Mouse (Mus musculus): ENCODE data around the gene Chrm3. TPM values are rescaled to one million over a fixed set of nuclear protein-coding genes. Genes with fewer than 3 reads are reported as not detected.
A peak's percentile ranks its signal among the peaks of the same experiment; 100 is the strongest.

Gene Chrm3
- polyA plus RNA-seq, 1 experiment from 2014 or later = 1.6 TPM

- ATAC-seq (ENCODE audit: low read depth) = no peak
- H3K27ac ChIP-seq (replicated peaks) = no peak overlapping the region
- no peaks in the 10 kb centered on the region for H3K9me3 ChIP-seq
- H3K36me3 ChIP-seq = no peaks in the 10 kb centered on the region
- H3K27me3 ChIP-seq = no peaks in the 10 kb centered on the region
- H3K4me3 ChIP-seq = no peak overlapping the region
- H3K4me1 ChIP-seq (replicated peaks) = no peaks in the 10 kb centered on the region
- no peak overlapping the region for H3K4me2 ChIP-seq
- H3K9ac ChIP-seq = no peak overlapping the region
- 78% methylated on average over 1 of the region's 1 CpGs for WGBS
These were observed 420.5 kb downstream of the Chrm3 start for GRCm38 (mm10) chr13:9940186-9940585.

GRCm38 (mm10) chr13:9938798-9939485, 421.7 kb downstream of the Chrm3 start:
- no peak overlapping the region for H3K4me3 ChIP-seq
- ATAC-seq (ENCODE audit: low read depth) = no peak
- H3K36me3 ChIP-seq = no peaks in the 10 kb centered on the region
- H3K4me2 ChIP-seq = no peak overlapping the region
- no peaks in the 10 kb centered on the region for H3K27me3 ChIP-seq
- 70% methylated on average over 3 of the region's 3 CpGs for WGBS
- no peak overlapping the region for H3K27ac ChIP-seq (replicated peaks)
- H3K9me3 ChIP-seq = no peaks in the 10 kb centered on the region
- H3K4me1 ChIP-seq (replicated peaks) = no peaks in the 10 kb centered on the region
- no peak overlapping the region for H3K9ac ChIP-seq

GRCm38 (mm10) chr13:9932714-9933113, 427.9 kb downstream of the Chrm3 start:
- no peak overlapping the region for H3K27ac ChIP-seq (replicated peaks)
- H3K4me1 ChIP-seq (replicated peaks) = 0 out of 2 replicates have a peak, but pooled peaks cover 11% of the 10 kb centered on the region
- no peak overlapping the region for H3K4me2 ChIP-seq
- no peaks in the 10 kb centered on the region for H3K36me3 ChIP-seq
- ATAC-seq (ENCODE audit: low read depth) = peak; percentile 73
- no peaks in the 10 kb centered on the region for H3K9me3 ChIP-seq
- WGBS = 44% methylated on average over 4 of the region's 4 CpGs
- no peak overlapping the region for H3K4me3 ChIP-seq
- no peak overlapping the region for H3K9ac ChIP-seq
- H3K27me3 ChIP-seq = no peaks in the 10 kb centered on the region

DNA sequence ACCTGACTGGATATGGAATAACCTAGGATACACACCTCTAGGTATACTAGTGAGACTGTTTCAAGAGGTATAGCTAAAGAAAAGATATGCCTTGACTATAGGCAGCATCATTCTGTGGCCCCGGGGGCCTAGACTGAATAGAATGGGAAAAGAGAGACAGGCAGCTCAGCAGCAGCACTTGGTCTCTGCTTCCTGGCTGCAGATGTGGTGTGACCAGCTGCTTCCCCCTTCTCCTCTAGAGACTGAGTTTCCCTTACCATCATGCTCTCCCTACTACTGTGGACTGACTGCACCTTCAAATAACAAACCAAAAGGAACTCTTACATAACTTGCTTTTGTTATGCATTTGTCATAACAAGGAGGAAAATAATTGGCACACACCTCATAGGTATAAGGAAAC, 430.0 kb downstream of the Chrm3 start:
- 0 out of 2 replicates have a peak, but pooled peaks cover 11% of the 10 kb centered on the region for H3K4me1 ChIP-seq (replicated peaks)
- 72% methylated on average over 1 of the region's 1 CpGs for WGBS
- no peak for ATAC-seq (ENCODE audit: low read depth)
- no peak overlapping the region for H3K4me2 ChIP-seq
- no peak overlapping the region for H3K4me3 ChIP-seq
- no peak overlapping the region for H3K9ac ChIP-seq
- H3K36me3 ChIP-seq = no peaks in the 10 kb centered on the region
- H3K27ac ChIP-seq (replicated peaks) = no peak overlapping the region
- no peaks in the 10 kb centered on the region for H3K9me3 ChIP-seq
- H3K27me3 ChIP-seq = no peaks in the 10 kb centered on the region

DNA sequence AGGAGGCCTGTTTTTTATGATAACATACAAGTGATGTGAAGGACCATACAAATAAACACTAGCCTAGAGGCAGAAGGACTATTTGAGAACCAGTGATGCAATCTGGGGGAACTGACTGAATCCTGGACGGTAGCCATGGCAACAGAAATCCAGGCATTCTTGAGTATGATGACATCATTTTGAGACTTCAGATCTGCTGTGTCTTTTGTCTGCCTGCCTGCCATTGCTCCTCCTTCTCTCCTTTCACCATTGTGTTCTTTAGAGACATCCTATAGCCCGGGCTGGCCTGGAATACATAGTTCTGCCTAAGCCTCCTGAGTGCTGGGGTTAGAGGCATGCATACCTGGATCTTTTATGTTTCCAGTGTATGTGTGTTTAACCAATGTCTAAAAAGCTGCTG, 430.7 kb downstream of the Chrm3 start:
- Histone ChIP-seq H3K9me3 (no peaks in the 10 kb centered on the region), H3K27ac (replicated peaks) (no peak overlapping the region), H3K9ac (no peak overlapping the region), H3K27me3 (no peaks in the 10 kb centered on the region), H3K36me3 (no peaks in the 10 kb centered on the region), H3K4me3 (no peak overlapping the region), H3K4me1 (replicated peaks) (0 out of 2 replicates have a peak, but pooled peaks cover 11% of the 10 kb centered on the region), H3K4me2 (no peak overlapping the region)
- 42% methylated on average over 2 of the region's 2 CpGs for WGBS
- ATAC-seq (ENCODE audit: low read depth) = 0 out of 2 replicates have a peak, but pooled peaks have one; percentile 45

DNA sequence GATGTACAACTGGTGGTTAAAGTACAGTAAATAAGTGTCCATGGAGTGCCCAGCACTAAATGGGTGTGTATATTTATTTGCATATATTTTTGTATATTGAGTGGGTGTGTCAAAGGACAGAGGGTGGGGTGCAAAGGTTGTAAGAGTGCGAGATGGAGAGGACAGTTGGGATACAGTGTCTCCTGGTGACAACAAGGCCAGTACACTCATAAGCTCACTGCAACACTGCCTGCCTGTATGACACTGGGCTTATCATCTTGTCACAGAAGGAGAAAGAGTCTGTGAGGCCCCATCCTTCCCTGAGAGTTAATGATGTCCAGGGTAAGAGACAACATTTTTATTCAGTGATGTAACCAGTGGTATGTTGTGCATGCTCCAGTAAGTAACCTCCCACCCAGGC, 439.5 kb downstream of the Chrm3 start:
- Histone ChIP-seq H3K4me1 (replicated peaks) (no peaks in the 10 kb centered on the region), H3K4me2 (no peak overlapping the region), H3K9me3 (no peaks in the 10 kb centered on the region), H3K9ac (no peak overlapping the region), H3K27ac (replicated peaks) (no peak overlapping the region), H3K36me3 (no peaks in the 10 kb centered on the region), H3K27me3 (no peaks in the 10 kb centered on the region), H3K4me3 (no peak overlapping the region)
- ATAC-seq (ENCODE audit: low read depth) = no peak
- 84% methylated on average over 1 of the region's 1 CpGs for WGBS

DNA sequence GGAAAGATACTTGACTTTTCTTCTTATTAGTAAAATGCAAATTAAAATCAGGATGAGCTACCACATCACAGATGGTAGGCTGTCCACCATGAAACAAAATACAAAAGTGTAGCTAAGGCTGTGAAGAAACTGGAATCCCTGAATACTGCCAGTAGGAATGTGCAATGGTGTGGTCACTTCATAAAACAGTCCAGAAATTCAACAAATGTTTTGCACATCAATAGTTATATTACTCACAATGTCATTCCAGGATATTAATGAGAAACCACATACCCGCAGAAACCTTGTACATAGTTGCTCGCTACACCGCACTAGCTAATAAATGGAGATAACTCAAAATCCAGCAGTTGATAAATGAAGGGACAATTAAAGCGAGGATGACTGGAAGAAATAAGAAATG, 447.9 kb downstream of the Chrm3 start:
- WGBS = 84% methylated on average over 4 of the region's 4 CpGs

DNA sequence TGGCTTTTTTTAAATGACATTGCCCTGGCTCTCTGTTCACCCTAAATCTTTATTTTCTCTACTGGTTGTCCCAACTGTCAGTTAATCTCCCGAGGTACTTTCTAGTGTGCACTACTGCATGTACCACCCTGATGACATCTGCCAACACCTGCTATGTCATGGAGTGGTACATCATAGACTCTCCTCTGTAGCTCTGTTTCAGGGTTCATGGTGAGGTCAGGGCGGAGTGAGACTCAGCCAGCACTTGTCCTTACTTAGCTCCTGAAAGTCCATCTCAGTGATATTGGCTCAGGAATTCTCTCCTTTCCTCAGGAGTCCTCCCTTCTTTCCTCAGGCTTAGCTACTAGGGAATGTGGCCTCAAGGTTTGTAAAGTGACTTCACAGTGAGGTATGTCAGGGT, 451.9 kb downstream of the Chrm3 start:
- Histone ChIP-seq H3K4me3 (no peak overlapping the region), H3K27me3 (no peaks in the 10 kb centered on the region), H3K27ac (replicated peaks) (no peak overlapping the region), H3K9me3 (no peaks in the 10 kb centered on the region), H3K9ac (no peak overlapping the region), H3K36me3 (no peaks in the 10 kb centered on the region), H3K4me1 (replicated peaks) (no peaks in the 10 kb centered on the region), H3K4me2 (no peak overlapping the region)
- no peak for ATAC-seq (ENCODE audit: low read depth)
- WGBS = 90% methylated on average over 2 of the region's 2 CpGs

More for the DNA sequence above, 447.9 kb downstream of the Chrm3 start:
- no peaks in the 10 kb centered on the region for H3K4me1 ChIP-seq (replicated peaks)
- no peak overlapping the region for H3K27ac ChIP-seq (replicated peaks)
- no peak for ATAC-seq (ENCODE audit: low read depth)
- no peak overlapping the region for H3K4me3 ChIP-seq
- H3K27me3 ChIP-seq = no peaks in the 10 kb centered on the region
- H3K36me3 ChIP-seq = no peaks in the 10 kb centered on the region
- H3K4me2 ChIP-seq = no peak overlapping the region
- H3K9ac ChIP-seq = no peak overlapping the region
- H3K9me3 ChIP-seq = no peaks in the 10 kb centered on the region

DNA sequence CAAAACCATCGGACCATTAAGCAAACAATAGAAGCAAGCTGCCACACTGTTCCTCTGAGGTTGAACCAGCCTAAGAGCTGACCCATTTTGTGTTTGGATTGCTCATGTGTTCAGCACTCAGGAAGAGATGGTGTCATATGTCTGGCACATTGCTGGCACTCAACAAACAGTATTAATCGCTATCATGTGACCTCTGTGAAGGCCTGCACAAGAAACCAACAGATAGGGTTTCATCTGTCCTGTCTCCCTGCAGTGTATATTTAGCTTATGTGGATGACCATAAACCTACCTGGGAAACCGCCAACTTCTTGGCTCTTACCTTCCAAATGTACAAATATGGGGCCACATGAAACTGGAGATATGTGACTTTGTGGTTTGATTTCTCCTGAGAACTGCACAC, 453.4 kb downstream of the Chrm3 start:
- Histone ChIP-seq H3K36me3 (no peaks in the 10 kb centered on the region), H3K27ac (replicated peaks) (no peak overlapping the region), H3K4me1 (replicated peaks) (no peaks in the 10 kb centered on the region), H3K27me3 (no peaks in the 10 kb centered on the region), H3K4me3 (no peak overlapping the region), H3K4me2 (no peak overlapping the region), H3K9me3 (no peaks in the 10 kb centered on the region), H3K9ac (no peak overlapping the region)
- no peak for ATAC-seq (ENCODE audit: low read depth)
- 82% methylated on average over 3 of the region's 3 CpGs for WGBS

GRCm38 (mm10) chr13:9904455-9904854, 456.2 kb downstream of the Chrm3 start:
- H3K27ac ChIP-seq (replicated peaks) = no peak overlapping the region
- H3K9ac ChIP-seq = no peak overlapping the region
- no peak for ATAC-seq (ENCODE audit: low read depth)
- H3K4me1 ChIP-seq (replicated peaks) = no peaks in the 10 kb centered on the region
- no peaks in the 10 kb centered on the region for H3K9me3 ChIP-seq
- no peaks in the 10 kb centered on the region for H3K36me3 ChIP-seq
- H3K4me3 ChIP-seq = no peak overlapping the region
- no peak overlapping the region for H3K4me2 ChIP-seq
- no peaks in the 10 kb centered on the region for H3K27me3 ChIP-seq

DNA sequence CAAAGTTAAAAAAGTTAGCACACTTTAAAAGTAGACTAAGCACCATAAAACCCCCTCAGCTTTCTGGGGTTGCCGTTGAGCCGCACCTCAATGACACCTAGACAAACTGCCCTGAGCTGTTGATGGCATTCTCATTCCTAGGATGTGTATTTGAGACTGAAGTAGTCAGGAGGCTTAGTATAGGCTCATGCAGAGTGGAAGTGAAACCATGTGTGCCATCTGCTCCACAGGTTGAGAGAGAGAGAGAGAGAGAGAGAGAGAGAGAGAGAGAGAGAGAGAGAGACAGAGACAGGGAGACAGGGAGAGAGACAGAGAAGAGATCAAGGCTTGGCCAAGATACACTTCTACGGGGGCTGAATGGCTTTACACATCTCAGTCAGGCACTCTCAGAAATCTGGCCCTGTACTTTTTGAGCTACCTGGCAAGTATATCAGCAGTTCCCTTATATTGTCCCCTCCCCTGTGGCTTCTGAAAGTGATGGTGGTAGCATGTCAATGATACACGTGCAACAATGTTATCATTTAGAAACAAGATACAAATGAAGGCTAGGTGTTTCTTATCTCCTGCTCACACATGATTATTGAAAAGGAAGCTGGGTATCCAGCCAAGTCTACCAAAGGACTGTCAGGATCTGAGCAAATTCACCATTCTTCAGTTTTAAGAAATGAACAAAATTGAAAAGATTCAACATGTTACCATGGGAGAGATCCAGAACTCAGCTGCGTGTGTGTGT, 459.8 kb downstream of the Chrm3 start:
- 79% methylated on average over 5 of the region's 5 CpGs for WGBS
- no peak for ATAC-seq (ENCODE audit: low read depth)
- Histone ChIP-seq H3K4me1 (replicated peaks) (no peaks in the 10 kb centered on the region), H3K4me3 (no peak overlapping the region), H3K27me3 (no peaks in the 10 kb centered on the region), H3K36me3 (no peaks in the 10 kb centered on the region), H3K4me2 (no peak overlapping the region), H3K9me3 (no peaks in the 10 kb centered on the region), H3K9ac (no peak overlapping the region), H3K27ac (replicated peaks) (no peak overlapping the region)

DNA sequence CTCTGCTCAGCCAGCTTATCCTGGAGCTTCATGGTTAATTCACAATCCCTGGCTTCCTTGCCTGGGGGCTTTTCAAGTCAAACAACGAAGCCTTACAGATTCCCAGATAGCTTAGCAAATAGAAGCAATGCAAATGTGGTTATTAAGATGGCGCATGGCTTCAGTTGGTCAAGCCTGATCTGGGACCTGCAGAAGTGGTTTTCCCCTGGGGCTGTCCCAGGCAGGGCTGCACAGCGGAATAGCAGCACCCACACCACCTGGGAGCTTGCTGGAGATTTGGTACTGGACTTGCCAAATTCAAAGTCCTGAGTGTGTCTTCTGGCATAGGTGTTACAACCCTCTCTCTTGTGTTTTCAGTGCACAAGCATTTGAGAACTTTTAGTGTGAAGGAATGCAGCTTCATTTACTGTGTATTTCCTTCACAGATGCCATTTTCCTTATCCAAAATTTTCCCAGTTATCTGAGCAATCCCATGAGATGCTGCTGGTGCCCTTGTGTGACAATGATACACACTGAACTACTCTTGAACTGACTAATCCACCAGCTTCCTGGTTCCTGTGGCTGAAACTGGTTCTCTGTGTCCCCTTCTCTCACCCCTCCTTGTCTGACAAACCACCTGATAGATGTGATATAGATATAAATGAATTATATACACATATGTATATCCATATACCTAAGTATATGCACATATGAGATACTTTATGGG, 461.8 kb downstream of the Chrm3 start:
- Histone ChIP-seq H3K4me1 (replicated peaks) (no peaks in the 10 kb centered on the region), H3K4me2 (no peak overlapping the region), H3K4me3 (no peak overlapping the region), H3K9me3 (no peaks in the 10 kb centered on the region), H3K36me3 (no peaks in the 10 kb centered on the region), H3K27ac (replicated peaks) (no peak overlapping the region), H3K27me3 (no peaks in the 10 kb centered on the region), H3K9ac (no peak overlapping the region)
- ATAC-seq (ENCODE audit: low read depth) = no peak
- 71% methylated on average over 3 of the region's 3 CpGs for WGBS
